Mouse (Mus musculus): ENCODE measurements around the gene 4930524J08Rik. TPM values are rescaled to one million over a fixed set of nuclear protein-coding genes. Genes with fewer than 3 reads are reported as not detected.

4930524J08Rik gene
- total and polyA plus RNA-seq, 3 experiments = 1.5 to 7.0 TPM; not detected in 1

- Histone ChIP-seq H3K27me3 (ENCODE audit: insufficient read depth, low read length) (no peaks in the 10 kb centered on the region), H3K4me3 (ENCODE audit: low read depth, low read length) (peak overlapping the region; percentile 89), H3K4me1 (ENCODE audit: insufficient read depth, low read depth, low read length) (peaks cover 32% of the 10 kb centered on the region), H3K9me3 (replicated peaks) (no peaks in the 10 kb centered on the region), H3K36me3 (replicated peaks) (peaks cover 34% of the 10 kb centered on the region)
- TF ChIP-seq GATA1 (IDR thresholded peaks at IDR 0.05; ENCODE audit: borderline replicate concordance, low read length) (no peak), POLR2AphosphoS5 (IDR thresholded peaks at IDR 0.05; ENCODE audit: insufficient replicate concordance, low read depth, low read length) (no peak), GATA2 (IDR thresholded peaks at IDR 0.05; ENCODE audit: borderline replicate concordance, low read depth, low read length) (no peak), TAL1 (conservative IDR thresholded peaks at IDR 0.05; ENCODE audit: low read depth, low read length) (no peak)
- DNase-seq (ENCODE audit: low spot score) (no peak), ATAC-seq (ENCODE audit: extremely low read depth, insufficient number of reproducible peaks, low FRiP score, poor library complexity, severe bottlenecking) (no peak)
These were observed 3.1 kb upstream of the 4930524J08Rik start for GRCm38 (mm10) chr5:99975776-99976175.

GRCm38 (mm10) chr5:99976334-99976955 lies 2.4 kb upstream of the 4930524J08Rik start:
- Histone ChIP-seq H3K27me3 (ENCODE audit: insufficient read depth, low read length) (no peaks in the 10 kb centered on the region), H3K36me3 (replicated peaks) (peaks cover 31% of the 10 kb centered on the region), H3K4me3 (ENCODE audit: low read depth, low read length) (peak overlapping the region; percentile 89), H3K4me1 (ENCODE audit: insufficient read depth, low read depth, low read length) (peaks cover 32% of the 10 kb centered on the region), H3K9me3 (replicated peaks) (no peaks in the 10 kb centered on the region)
- ATAC-seq (ENCODE audit: extremely low read depth, insufficient number of reproducible peaks, low FRiP score, poor library complexity, severe bottlenecking) (no peak), DNase-seq (ENCODE audit: low spot score) (peak; percentile 14)
- TF ChIP-seq POLR2AphosphoS5 (IDR thresholded peaks at IDR 0.05; ENCODE audit: insufficient replicate concordance, low read depth, low read length) = no peak
- no peak for TF ChIP-seq TAL1 (conservative IDR thresholded peaks at IDR 0.05; ENCODE audit: low read depth, low read length)
- TF ChIP-seq GATA1 (IDR thresholded peaks at IDR 0.05; ENCODE audit: borderline replicate concordance, low read length) = no peak
- no peak for TF ChIP-seq CTCF (IDR thresholded peaks at IDR 0.05; ENCODE audit: low read depth, low read length)
- no peak for TF ChIP-seq GATA2 (IDR thresholded peaks at IDR 0.05; ENCODE audit: borderline replicate concordance, low read depth, low read length)

GRCm38 (mm10) chr5:99977516-99978301 lies 1.2 kb upstream of the 4930524J08Rik start:
- peak overlapping the region; percentile 89 for H3K4me3 ChIP-seq (ENCODE audit: low read depth, low read length)
- H3K4me1 ChIP-seq (ENCODE audit: insufficient read depth, low read depth, low read length) = peaks cover 36% of the 10 kb centered on the region
- DNase-seq (ENCODE audit: low spot score) = peak; percentile 77
- peak; percentile 54 for ATAC-seq (ENCODE audit: extremely low read depth, insufficient number of reproducible peaks, low FRiP score, poor library complexity, severe bottlenecking)
- no peaks in the 10 kb centered on the region for H3K27me3 ChIP-seq (ENCODE audit: insufficient read depth, low read length)
- no peak for TF ChIP-seq GATA2 (IDR thresholded peaks at IDR 0.05; ENCODE audit: borderline replicate concordance, low read depth, low read length)
- TF ChIP-seq CTCF (IDR thresholded peaks at IDR 0.05; ENCODE audit: low read depth, low read length) = no peak
- no peak for TF ChIP-seq TAL1 (conservative IDR thresholded peaks at IDR 0.05; ENCODE audit: low read depth, low read length)
- TF ChIP-seq GATA1 (IDR thresholded peaks at IDR 0.05; ENCODE audit: borderline replicate concordance, low read length) = no peak
- no peak for TF ChIP-seq POLR2AphosphoS5 (IDR thresholded peaks at IDR 0.05; ENCODE audit: insufficient replicate concordance, low read depth, low read length)
- no peaks in the 10 kb centered on the region for H3K9me3 ChIP-seq (replicated peaks)
- peaks cover 32% of the 10 kb centered on the region for H3K36me3 ChIP-seq (replicated peaks)

GRCm38 (mm10) chr5:99983452-99984061 lies 4.7 kb downstream of the 4930524J08Rik start:
- ATAC-seq (ENCODE audit: extremely low read depth, insufficient number of reproducible peaks, low FRiP score, poor library complexity, severe bottlenecking) = no peak
- H3K27me3 ChIP-seq (ENCODE audit: insufficient read depth, low read length) = no peaks in the 10 kb centered on the region
- no peak for TF ChIP-seq CTCF (IDR thresholded peaks at IDR 0.05; ENCODE audit: low read depth, low read length)
- peaks cover 5% of the 10 kb centered on the region for H3K36me3 ChIP-seq (replicated peaks)
- DNase-seq (ENCODE audit: low spot score) = no peak
- peaks cover 18% of the 10 kb centered on the region for H3K4me1 ChIP-seq (ENCODE audit: insufficient read depth, low read depth, low read length)
- peaks cover 5% of the 10 kb centered on the region for H3K9me3 ChIP-seq (replicated peaks)
- H3K4me3 ChIP-seq (ENCODE audit: low read depth, low read length) = no peak overlapping the region

GRCm38 (mm10) chr5:99994166-99994565 lies 15.3 kb downstream of the 4930524J08Rik start:
- H3K36me3 ChIP-seq (replicated peaks) = no peaks in the 10 kb centered on the region
- ATAC-seq (ENCODE audit: extremely low read depth, insufficient number of reproducible peaks, low FRiP score, poor library complexity, severe bottlenecking) = no peak

GRCm38 (mm10) chr5:99994680-99995079 lies 15.8 kb downstream of the 4930524J08Rik start:
- H3K4me3 ChIP-seq (ENCODE audit: low read depth, low read length) = no peak overlapping the region
- TF ChIP-seq POLR2AphosphoS5 (IDR thresholded peaks at IDR 0.05; ENCODE audit: insufficient replicate concordance, low read depth, low read length) (no peak), CTCF (IDR thresholded peaks at IDR 0.05; ENCODE audit: low read depth, low read length) (no peak), TAL1 (conservative IDR thresholded peaks at IDR 0.05; ENCODE audit: low read depth, low read length) (no peak), GATA1 (IDR thresholded peaks at IDR 0.05; ENCODE audit: borderline replicate concordance, low read length) (no peak), GATA2 (IDR thresholded peaks at IDR 0.05; ENCODE audit: borderline replicate concordance, low read depth, low read length) (no peak)
- no peaks in the 10 kb centered on the region for H3K9me3 ChIP-seq (replicated peaks)
- DNase-seq (ENCODE audit: low spot score) (no peak), ATAC-seq (ENCODE audit: extremely low read depth, insufficient number of reproducible peaks, low FRiP score, poor library complexity, severe bottlenecking) (no peak)
- H3K36me3 ChIP-seq (replicated peaks) = no peaks in the 10 kb centered on the region
- H3K4me1 ChIP-seq (ENCODE audit: insufficient read depth, low read depth, low read length) = no peaks in the 10 kb centered on the region
- peaks cover 8% of the 10 kb centered on the region; the same call in 1 of the 2 replicates for H3K27me3 ChIP-seq (ENCODE audit: insufficient read depth, low read length)

More at GRCm38 (mm10) chr5:99994166-99994565, 15.3 kb downstream of the 4930524J08Rik start:
- peaks cover 8% of the 10 kb centered on the region; the same call in 1 of the 2 replicates for H3K27me3 ChIP-seq (ENCODE audit: insufficient read depth, low read length)
- no peak for DNase-seq (ENCODE audit: low spot score)
- H3K4me1 ChIP-seq (ENCODE audit: insufficient read depth, low read depth, low read length) = no peaks in the 10 kb centered on the region
- no peak overlapping the region for H3K4me3 ChIP-seq (ENCODE audit: low read depth, low read length)
- H3K9me3 ChIP-seq (replicated peaks) = no peaks in the 10 kb centered on the region
- TF ChIP-seq GATA1 (IDR thresholded peaks at IDR 0.05; ENCODE audit: borderline replicate concordance, low read length) = no peak

Data from G1E (cell line).